Mouse (Mus musculus): ENCODE measurements around the gene Tubgcp6.

- TF ChIP-seq EP300 (IDR thresholded peaks at IDR 0.05) = no peak
- TF ChIP-seq CTCF (IDR thresholded peaks at IDR 0.05) = no peak
These were observed 49.5 kb upstream of the Tubgcp6 start for GRCm38 (mm10) chr15:89172276-89172935.
